19 mouse cellular contexts compared by ENCODE assay signal in genomic region chr17:27914742-27915141, GRCm38 (mm10).
"Had no signal": no experiment of that assay in that cellular context is flagged by ENCODE, and none has a peak within 500 bp of the region (broad histone marks: within the 10 kb centered on the region; RNA-seq: fewer than 3 reads in every experiment).

No protein-coding gene starts in this region.

- H3K27me3 ChIP-seq: neural tube, embryonic 13.5 days; neural tube, embryonic 15.5 days had no signal

- H3K27ac ChIP-seq: midbrain, embryonic 10.5 days; midbrain, embryonic 12.5 days; neural tube, embryonic 13.5 days; neural tube, embryonic 15.5 days had no signal

- H3K4me2 ChIP-seq: lung, embryonic 14.5 days; midbrain, embryonic 12.5 days; neural tube, embryonic 13.5 days; neural tube, embryonic 15.5 days had no signal

- H3K9ac ChIP-seq: lung, embryonic 14.5 days; midbrain, embryonic 12.5 days; neural tube, embryonic 13.5 days; neural tube, embryonic 15.5 days had no signal

- H3K4me3 ChIP-seq: midbrain, embryonic 10.5 days; midbrain, embryonic 12.5 days; myocyte; neural tube, embryonic 13.5 days; neural tube, embryonic 15.5 days had no signal

- DNase-seq: lung, adult 18-20 months; lung, embryonic 14.5 days; lung, postnatal 10 days; lung, postnatal 4 days; midbrain, embryonic 14.5 days; retina, postnatal 1 day; right cerebral cortex, adult 18-20 months; right cerebral cortex, postnatal 25 days; right cerebral cortex, postnatal 4 days; spleen, adult 18-20 months; thymus, adult 2 months; thymus, postnatal 25 days; thymus, postnatal 4 days had no signal

- ATAC-seq: midbrain, embryonic 16.5 days had no signal

- H3K9me3 ChIP-seq: midbrain, embryonic 10.5 days; midbrain, embryonic 12.5 days; neural tube, embryonic 13.5 days; neural tube, embryonic 15.5 days had no signal

- H3K36me3 ChIP-seq: midbrain, embryonic 10.5 days; midbrain, embryonic 12.5 days; neural tube, embryonic 13.5 days; neural tube, embryonic 15.5 days had no signal
